In the genomic region with DNA sequence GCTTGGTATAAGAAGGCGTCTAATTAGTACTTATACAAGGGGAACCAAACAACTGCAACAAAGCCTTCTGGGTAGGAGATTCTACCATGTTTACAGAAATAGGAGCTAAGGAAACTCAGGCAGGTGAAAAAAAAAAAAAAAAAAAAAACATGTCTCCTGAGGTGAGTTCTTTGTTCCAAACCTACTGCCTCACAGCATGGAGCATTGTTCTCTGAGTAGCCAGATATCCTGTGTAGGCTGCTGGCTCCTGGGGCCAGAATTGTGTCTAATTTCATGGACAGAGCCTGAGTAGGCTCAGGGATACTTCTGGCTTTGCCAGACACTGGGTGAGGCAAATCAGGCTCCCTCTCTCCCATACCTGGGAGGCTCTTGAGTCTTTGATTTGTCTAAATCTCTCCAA, we compare ENCODE assay signal across 27 mouse cellular contexts. TPM values are rescaled to one million over a fixed set of nuclear protein-coding genes. Genes with fewer than 3 reads are reported as not detected.
"Had no signal": no experiment of that assay in that cellular context is flagged by ENCODE, and none has a peak within 500 bp of the region (broad histone marks: within the 10 kb centered on the region; RNA-seq: fewer than 3 reads in every experiment).

No protein-coding gene starts in this region.

- H3K4me3 ChIP-seq: limb, embryonic 12.5 days; limb, embryonic 15.5 days had no signal

- H3K27ac ChIP-seq: limb, embryonic 12.5 days; limb, embryonic 15.5 days had no signal

- H3K27me3 ChIP-seq: limb, embryonic 15.5 days had no signal

- H3K4me1 ChIP-seq: limb, embryonic 12.5 days; limb, embryonic 15.5 days had no signal

- H3K9me3 ChIP-seq: limb, embryonic 12.5 days; limb, embryonic 15.5 days had no signal

- DNase-seq: kidney, postnatal 14 days; kidney, postnatal 4 days; left cerebral cortex, postnatal 4 days; lung, adult 2 months; lung, postnatal 14 days; lung, postnatal 4 days; midbrain, embryonic 14.5 days; thymus, adult 18-20 months; thymus, postnatal 14 days; thymus, postnatal 4 days had no signal

- H3K36me3 ChIP-seq: limb, embryonic 12.5 days; limb, embryonic 15.5 days had no signal

RNA-seq across cellular contexts. Expression of gene A630095N17Rik, which starts 4.2 kb away (rescaled TPM):
- total RNA-seq: layer of hippocampus, adult 18-20 months; layer of hippocampus, postnatal 14 days; left cerebral cortex, adult 8-10 months; left cerebral cortex, postnatal 14 days; left cerebral cortex, postnatal 4 days; megakaryocyte-erythroid progenitor cell, adult 5-6 weeks; midbrain, postnatal 0 days had no signal
- polyA plus RNA-seq: kidney, embryonic 16.5 days; limb, embryonic 12.5 days; limb, embryonic 15.5 days; liver, embryonic 11.5 days; liver, embryonic 16.5 days; lung, adult 2 months; lung, embryonic 16.5 days; midbrain, embryonic 11.5 days; midbrain, embryonic 14.5 days; midbrain, postnatal 0 days; neural tube, embryonic 11.5 days; neural tube, embryonic 14.5 days; small intestine, adult 2 months; stomach, embryonic 16.5 days had no signal
